Mouse (Mus musculus) WW6 (cell line): ENCODE data around the gene Gm29776.
A peak's percentile ranks its signal among the peaks of the same experiment; 100 is the strongest.

Experiments
- DNase-seq: peaks from one replicate; pipeline ENCODE4 v3.0.0-alpha.2; 2013; ENCODE audit warnings: low read depth, low spot score

Gene Gm29776

GRCm38 (mm10) chr14:54650621-54651454 is 47.8 kb downstream of the Gm29776 start:
- DNase-seq = peak; percentile 81

- no peak for DNase-seq
Measured at GRCm38 (mm10) chr14:54647900-54648299, 50.7 kb downstream of the Gm29776 start.

GRCm38 (mm10) chr14:54646898-54647636 is 51.6 kb downstream of the Gm29776 start:
- no peak for DNase-seq

GRCm38 (mm10) chr14:54646455-54646854 is 52.2 kb downstream of the Gm29776 start:
- DNase-seq = no peak

DNA sequence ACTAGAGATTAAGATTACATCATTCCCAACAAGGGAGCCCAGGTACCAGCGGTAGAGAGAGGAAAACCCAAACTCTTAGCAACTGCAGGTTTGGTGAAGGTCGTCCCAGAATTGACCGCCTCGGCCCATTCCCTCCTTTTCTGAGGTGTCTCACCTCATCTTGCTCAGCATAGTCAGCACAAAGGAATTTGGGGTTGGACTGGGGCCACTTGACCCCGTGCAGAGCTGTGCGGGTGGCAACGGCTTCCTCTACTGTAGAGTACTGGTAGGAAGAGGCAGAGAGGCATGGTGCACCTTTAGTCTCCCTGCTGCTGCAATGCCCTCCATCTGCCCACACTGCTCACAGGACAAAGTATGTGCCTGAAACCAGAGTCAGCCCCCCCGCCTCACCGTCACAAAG is 54.3 kb downstream of the Gm29776 start:
- no peak for DNase-seq

DNA sequence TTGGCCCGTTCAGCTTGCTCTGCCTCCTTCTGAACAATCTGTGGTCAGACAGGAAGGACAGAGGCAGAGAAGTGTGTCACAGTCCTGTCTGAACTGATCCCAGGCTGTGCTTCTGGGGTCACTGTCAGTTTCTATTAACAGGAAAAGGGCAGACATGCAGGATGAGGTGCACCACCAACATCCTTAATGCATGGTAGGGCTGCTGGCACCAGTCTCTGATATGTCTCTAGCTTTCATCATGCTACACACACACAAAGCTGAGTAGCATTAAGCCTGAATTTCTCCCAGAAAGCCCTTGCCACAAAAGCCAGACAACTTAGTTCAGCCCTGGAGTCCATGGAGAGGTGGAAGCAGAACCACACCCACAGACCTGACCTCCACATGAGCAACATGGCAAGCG is 55.6 kb downstream of the Gm29776 start:
- no peak for DNase-seq
